Mouse (Mus musculus): ENCODE data around the gene Tubd1.

- TF ChIP-seq CTCF (IDR thresholded peaks at IDR 0.05; ENCODE audit: insufficient read depth, low read length) (no peak), POLR2A (IDR thresholded peaks at IDR 0.05; ENCODE audit: borderline replicate concordance, extremely low read depth, low read depth, low read length) (no peak)
Measured at GRCm38 (mm10) chr11:86516620-86517019, 28.2 kb upstream of the Tubd1 start.
